Mouse (Mus musculus) bone marrow, adult 2 months (tissue): ENCODE results near the gene Adtrp. TPM values are rescaled to one million over a fixed set of nuclear protein-coding genes. Genes with fewer than 3 reads are reported as not detected.

Experiments
- H3K27ac ChIP-seq: fragments of 200-500 bp; 2 replicates; pipeline ENCODE4 v1.5.1; 2012; ENCODE audit warnings: low read depth, mild to moderate bottlenecking, control low read depth, inconsistent platforms, low read length; ENCODE audit not compliant: control insufficient read depth, poor library complexity, insufficient read depth
- H3K4me1 ChIP-seq: fragments of 200-500 bp; 2 replicates; pipeline ENCODE4 v1.6.1; 2011; ENCODE audit warnings: low read length; ENCODE audit not compliant: control insufficient read depth, insufficient read depth
- H3K4me3 ChIP-seq: fragments of 200-500 bp; replicated peaks from 2 replicates; pipeline ENCODE3; 2011; ENCODE audit warnings: mild to moderate bottlenecking, low read depth, low read length, control low read depth; ENCODE audit not compliant: control insufficient read depth
- CTCF ChIP-seq: fragments of 200-500 bp; IDR thresholded peaks from 2 replicates; pipeline ENCODE4 v1.5.1; 2011; ENCODE audit warnings: low read length, control low read depth; ENCODE audit not compliant: control insufficient read depth, insufficient read depth
- POLR2A ChIP-seq: fragments of 200-500 bp; IDR thresholded peaks from 2 replicates; pipeline ENCODE4 v1.6.1; 2011; ENCODE audit warnings: low read depth, mild to moderate bottlenecking, control low read depth, low read length, borderline replicate concordance; ENCODE audit not compliant: control insufficient read depth
- WGBS: fragments of 180-500 bp; shearing (Covaris S2); methylation state at CpG from one replicate; pipeline ENCODE4 v1.1.7; 2018; 5-methylcytosine and 5-hydroxymethylcytosine counted together
- polyA plus RNA-seq: library from polyadenylated mRNA; stranded (reverse); fragments of >200 nt; gene quantifications from 2 replicates; pipeline ENCODE4 v1.2.4, GENCODE M21; 2011; ENCODE audit warnings: low replicate concordance; ENCODE audit not compliant: missing spikeins, insufficient read depth, insufficient read length

Adtrp gene
- polyA plus RNA-seq, 1 experiment: 11.7 TPM

DNA sequence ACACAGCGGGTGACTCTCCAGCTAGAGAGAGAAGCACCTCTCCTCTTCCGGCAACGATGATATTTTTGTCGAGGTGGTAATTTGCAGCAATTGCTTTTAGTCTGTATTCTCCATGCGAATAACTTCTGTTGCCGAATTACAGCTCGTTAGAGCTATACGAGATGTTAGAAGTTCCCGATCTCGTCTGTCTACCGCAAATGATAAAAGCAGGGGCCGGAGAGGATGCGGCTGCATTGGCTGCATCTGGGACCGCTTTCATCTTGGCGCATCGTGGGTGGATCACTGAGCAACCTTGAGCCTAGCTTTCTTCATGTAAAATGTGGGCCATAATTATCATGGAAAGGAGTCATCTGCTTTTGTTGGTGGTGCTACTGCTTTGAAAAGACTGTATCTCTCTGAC is 128.2 kb downstream of the Adtrp start:
- Histone ChIP-seq H3K4me1 (no peaks in the 10 kb centered on the region), H3K4me3 (no peak overlapping the region), H3K27ac (no peak overlapping the region)
- TF ChIP-seq CTCF: no peak
- TF ChIP-seq POLR2A: no peak
- 90% methylated on average over 16 of the region's 16 CpGs for WGBS

- WGBS: 85% methylated on average over 4 of the region's 4 CpGs
- Histone ChIP-seq H3K4me1 (no peaks in the 10 kb centered on the region), H3K27ac (no peak overlapping the region), H3K4me3 (no peak overlapping the region)
- TF ChIP-seq CTCF (no peak), POLR2A (no peak)
These were observed 129.4 kb downstream of the Adtrp start for GRCm38 (mm10) chr13:41718051-41718450.

Other genes with a start within 250 kb of the Adtrp start
- gene Tmem170b, start 241.8 kb downstream of the Adtrp start, polyA plus RNA-seq: 3.2 and 7.1 TPM in 2 replicates
- 5.2 and 7.9 TPM in 2 replicates for gene Hivep1, start 204.3 kb upstream of the Adtrp start, polyA plus RNA-seq